Mouse (Mus musculus) hematopoietic stem cell, adult 5-6 weeks (primary cell): ENCODE data around the gene Tnfrsf9. TPM values are rescaled to one million over a fixed set of nuclear protein-coding genes. Genes with fewer than 3 reads are reported as not detected.
"Not testable (repeated sequence)": the region's sequence is repeated elsewhere in the genome, so short reads cannot be mapped to it uniquely, and the experiment has no call there.

ENCODE experiments used
- ATAC-seq, 2 experiments: fragments of 125-278 bp in 1 of 2; replicated peaks in 1 of 2; 2 replicates each; pipeline ENCODE4 v1.8.0; 2016 to 2017; ENCODE audit warnings: inconsistent platforms in 2 of 2, mild to moderate bottlenecking in 2 of 2, moderate number of reproducible peaks in 2 of 2, low read depth in 1 of 2, moderate TSS enrichment in 1 of 2; ENCODE audit not compliant: low FRiP score in 2 of 2, poor library complexity in 2 of 2, severe bottlenecking in 2 of 2, insufficient read depth in 1 of 2, low TSS enrichment in 1 of 2
- total RNA-seq: library from RNA; stranded (forward); fragments of 172-1452, 232-1000 nt; gene quantifications from 2 replicates; pipeline ENCODE4 v1.2.3, GENCODE M21; 2017

Gene Tnfrsf9
- total RNA-seq: 1.3 TPM in 1 of 2 replicates, not detected in the other

DNA sequence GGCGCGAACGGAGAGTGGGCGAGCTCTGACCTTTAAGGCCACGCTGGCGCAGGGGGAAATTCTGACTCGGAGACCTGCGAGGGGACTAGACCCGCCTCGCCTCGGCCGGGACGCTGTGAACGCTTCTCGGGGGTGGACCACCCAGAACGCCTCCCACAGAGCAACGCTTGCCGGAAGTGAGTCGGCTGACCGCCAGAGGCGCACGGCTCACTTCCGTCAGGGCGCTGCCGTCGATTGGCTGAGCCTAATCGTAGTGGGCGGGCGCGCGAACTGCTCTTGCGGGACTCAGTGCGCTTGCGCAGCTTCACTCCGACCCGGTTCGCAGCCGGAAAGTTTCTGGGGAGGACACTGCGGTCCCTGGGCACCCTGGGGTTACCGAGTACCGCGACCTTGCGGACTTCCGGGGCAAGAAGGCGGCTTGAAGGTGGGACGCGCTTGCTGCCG is at the start of gene Tnfrsf9, which contains the start of gene Park7:
TSS of gene Tnfrsf9 (plus strand) at position 273 of the 444 bp plus-strand sequence.
TSS of gene Park7 (minus strand) at position 148 of the 444 bp plus-strand sequence.
- peak; percentile 85 to 89 for ATAC-seq

DNA sequence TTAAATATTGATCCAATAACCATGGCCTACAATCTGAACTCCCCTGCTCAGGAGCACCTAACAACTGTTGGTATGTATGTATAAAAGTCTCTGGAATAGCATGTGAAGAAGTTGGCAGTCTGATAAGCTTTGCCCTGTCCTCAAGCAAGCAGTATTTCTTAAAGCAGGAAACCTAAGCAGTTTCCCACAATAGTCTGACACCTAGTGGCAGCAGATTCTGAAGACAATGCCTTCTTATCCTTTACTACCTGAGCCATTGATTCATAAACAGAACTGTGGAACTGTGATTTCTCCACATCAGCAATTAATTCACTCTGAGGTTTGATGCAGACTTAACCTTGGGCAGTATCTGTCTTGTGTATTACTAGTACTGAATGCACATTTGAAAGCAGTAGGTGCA is 49.0 kb upstream of the Tnfrsf9 start:
- ATAC-seq: 0 out of 4 replicates have a peak, but pooled peaks have one; percentile 21 to 37

DNA sequence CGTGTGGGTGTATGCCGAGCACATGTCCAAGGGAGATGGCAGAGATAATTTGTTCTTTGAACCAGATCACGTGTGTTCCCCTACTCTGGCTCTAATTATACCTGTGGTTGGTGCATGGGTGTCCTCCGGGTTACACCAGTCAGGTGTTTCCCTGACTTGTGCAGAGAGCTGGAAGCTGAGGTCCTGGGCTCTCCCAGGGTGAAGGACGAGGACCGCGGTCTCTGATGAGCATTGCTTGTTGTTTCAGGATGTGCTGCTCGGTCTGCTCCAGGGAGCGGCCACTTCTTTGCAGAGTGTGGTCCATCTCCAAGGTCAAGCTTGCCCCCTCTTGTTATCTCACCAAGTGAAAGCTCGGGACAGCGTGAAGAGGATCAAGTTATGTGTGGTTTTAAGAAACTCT is 48.3 kb upstream of the Tnfrsf9 start:
- ATAC-seq: no peak

DNA sequence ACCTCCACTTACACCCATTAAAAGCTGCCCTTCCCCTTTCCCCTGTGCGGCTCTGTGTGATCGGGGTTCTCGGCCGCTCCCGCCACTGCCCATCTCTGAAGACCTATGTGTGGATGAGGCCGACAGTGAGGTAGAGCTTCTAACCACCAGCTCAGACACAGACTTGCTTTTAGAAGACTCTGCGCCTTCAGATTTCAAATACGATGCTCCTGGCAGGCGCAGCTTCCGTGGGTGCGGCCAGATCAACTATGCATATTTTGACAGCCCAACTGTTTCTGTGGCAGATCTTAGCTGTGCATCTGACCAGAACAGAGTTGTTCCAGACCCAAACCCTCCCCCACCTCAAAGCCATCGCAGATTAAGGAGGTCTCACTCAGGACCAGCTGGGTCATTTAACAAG is 47.9 kb upstream of the Tnfrsf9 start:
- no peak for ATAC-seq

DNA sequence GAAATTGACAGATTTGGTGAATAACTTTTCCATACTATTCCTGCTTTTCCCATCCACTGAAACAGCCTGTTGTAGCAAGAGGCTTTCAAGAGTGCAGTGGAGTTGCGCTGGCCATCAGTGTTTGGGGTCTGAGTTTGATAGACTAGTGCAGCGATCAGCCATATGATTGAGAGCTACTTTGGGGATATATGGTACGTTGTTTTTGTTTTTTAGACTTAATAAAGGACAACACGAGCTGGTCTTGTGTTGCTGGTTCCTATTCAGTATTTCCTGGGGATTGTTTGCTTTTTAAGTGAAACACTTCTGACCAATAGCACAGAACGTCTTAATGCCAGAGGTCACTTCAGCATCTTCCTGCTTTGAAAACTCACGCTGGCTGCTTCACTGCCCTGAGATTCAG is 46.2 kb upstream of the Tnfrsf9 start:
- ATAC-seq: no peak

DNA sequence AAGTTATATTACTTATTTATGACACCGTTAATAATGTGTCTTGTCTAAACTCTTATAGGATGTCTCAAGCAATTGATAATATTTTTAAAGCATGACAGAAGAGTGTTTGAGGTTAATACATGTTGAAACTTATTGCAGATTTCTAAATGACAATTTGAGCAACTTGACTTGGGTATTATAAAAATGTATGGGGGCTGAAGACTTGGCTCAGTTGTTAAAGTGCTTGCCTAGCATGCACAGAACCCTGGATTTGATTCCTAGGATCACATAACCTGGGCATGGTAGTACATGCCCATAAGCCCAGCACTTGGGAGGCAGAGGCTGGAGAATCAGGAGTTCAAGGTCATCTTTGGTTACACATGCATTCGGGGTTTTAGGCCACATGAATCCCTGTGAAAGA is 45.5 kb upstream of the Tnfrsf9 start:
- no peak for ATAC-seq

DNA sequence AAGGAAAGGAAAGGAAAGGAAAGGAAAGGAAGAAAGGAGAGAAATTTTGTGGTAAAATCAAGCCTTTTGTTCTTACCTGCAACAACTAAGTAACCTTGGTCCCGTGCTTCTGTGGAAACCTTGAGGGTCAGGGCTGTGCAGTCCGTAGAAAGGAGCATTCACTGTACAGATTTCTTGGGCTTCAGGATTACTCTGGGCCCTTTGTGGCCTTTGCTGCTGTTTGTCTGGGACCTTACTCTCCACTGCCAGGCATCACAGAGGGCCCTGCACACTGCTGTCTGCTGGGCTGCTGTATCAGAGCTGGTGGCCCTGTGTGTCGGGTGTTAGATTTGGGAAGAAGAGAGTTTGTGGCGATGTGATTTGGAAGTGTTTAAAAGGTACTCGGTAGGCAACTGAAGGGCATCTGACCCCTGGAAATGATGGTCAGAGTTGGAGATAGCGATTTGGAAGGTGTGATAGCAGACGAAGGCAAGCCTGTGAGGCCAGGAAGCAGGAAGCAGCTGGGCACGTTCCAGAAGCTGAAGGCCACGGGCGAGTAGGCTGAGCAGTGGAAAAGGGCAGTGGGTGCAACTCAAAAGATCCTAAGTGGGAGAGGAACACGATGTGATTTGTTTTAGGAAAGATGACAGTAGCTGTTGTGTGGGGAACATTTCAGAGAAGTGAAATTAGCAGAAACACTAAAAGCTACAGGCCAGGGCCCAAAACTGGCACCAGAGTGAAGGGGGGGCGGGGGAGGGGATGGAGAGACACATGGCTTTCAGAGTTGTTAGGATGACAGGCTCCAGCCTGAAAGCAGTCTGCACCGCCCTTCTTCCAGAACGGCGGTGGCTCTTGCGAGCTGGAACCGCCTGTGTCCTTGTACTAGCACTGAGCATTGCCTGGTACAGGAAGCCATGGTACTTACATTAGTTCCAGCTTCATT is 44.8 kb upstream of the Tnfrsf9 start:
- no peak for ATAC-seq

DNA sequence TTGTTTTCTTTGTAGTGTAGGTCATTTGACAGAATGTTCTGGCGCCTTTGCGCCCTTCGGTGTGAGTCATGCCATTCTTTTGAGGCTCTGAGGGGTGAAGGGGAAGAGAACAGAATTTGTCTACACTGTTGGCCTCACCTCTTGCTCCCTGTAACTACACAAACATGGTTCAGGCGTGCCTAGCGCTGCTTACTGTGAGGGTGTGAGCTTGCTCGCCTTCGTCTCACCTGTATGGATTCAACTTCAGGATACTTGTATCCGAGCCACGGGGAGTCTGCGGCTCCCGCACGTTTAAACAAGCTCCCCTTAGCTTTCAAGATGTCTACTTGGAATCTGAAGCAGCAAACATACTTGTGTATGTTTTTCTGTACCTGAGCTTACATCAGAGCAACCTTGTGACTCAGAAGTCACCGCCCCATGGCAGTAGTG is 43.4 kb upstream of the Tnfrsf9 start:
- ATAC-seq: no peak

DNA sequence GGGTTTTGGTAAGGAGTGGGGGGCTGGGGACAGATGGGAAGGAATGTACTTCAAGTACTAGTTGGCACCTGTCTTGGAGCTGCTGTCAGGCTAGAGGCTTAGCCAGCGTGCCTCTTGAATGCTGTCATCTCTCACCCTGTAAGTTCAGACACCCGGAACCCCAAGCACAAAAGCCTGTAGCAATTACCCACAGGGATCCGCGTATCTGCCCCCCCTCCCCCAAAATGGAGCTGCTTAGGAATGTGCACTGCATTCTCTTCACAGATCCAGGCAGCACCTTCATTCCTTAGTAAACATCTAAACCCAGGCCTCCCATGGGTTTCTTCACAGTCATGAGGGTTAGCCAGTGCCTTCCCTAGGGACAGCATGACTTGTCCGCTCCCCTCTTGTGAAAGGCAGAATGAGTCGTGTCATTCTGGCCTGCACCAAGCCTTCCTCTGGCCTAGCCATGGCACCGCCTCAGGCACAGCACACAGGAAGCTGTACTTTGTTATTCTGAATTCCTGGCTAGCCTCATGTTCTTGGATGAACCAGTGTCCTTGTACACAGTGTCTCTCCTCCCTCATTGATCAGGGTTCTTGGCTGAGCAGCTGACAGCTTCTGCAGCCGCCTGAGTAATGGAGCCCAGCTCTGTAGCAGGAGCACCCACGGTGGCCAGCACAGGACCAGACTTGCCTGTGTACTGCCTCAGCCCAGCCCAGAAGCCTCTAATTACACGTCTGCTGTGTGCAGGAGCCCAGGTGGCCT is 42.8 kb upstream of the Tnfrsf9 start:
- ATAC-seq: no peak

DNA sequence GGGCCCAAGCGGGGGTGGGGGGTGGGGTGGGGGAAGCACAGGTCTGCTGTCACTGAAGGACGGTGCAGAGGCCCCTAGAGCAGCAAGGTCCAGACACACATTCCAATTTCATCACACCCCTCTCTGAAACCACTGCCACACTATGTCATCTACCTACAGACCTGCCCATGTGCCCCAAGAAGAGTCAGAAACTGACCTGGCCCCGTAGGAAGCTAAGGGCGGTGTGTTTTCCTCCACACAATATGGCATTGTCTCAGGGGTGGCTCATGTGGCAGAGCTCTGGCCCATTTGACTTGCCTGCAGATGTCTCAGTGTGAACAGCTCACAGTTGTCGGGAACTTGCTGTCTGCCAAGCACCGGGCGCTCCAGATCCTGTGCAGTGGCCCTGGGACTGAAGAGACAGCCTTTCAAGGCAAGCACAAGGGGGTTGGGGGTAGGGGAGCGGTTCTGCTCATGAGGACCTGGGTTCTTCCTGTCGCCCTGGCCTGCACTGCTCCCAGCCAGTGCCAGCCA is 42.2 kb upstream of the Tnfrsf9 start:
- no peak for ATAC-seq

DNA sequence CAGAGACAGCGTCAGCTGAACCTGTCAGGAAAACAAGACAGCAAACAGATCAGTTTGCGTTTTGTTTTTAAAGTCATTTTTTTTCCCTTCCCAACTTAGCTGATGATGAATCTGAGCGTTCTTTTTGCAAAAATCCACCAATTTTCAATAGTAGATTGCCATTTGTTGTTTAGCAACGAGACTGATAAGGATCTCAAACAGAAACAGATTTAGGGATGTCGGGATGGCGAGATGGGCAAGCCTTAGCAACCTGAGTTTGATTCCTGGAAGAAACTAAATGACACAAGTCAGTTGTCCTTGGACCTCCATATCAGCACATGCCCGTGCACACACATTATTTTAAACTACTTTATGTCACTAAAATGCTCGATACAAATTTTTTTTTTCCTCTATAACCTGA is 41.7 kb upstream of the Tnfrsf9 start:
- ATAC-seq: no peak

DNA sequence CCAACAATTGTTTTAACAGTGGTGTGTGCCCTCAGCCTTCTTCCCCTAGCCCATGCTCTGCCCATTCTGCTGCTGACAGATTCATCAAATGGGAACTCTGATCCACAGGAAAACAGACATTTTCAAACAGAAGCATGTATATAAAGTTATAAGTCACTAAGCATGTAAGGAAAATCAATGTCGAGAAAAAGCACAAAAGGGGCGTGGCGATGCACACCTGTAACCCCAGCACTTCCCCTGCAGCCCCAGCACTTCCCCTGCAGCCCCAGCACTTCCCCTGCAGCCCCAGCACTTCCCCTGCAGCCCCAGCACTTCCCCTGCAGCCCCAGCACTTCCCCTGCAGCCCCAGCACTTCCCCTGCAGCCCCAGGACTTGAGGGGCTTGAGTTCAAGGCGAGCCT is 39.9 kb upstream of the Tnfrsf9 start:
- ATAC-seq: not testable (repeated sequence)

DNA sequence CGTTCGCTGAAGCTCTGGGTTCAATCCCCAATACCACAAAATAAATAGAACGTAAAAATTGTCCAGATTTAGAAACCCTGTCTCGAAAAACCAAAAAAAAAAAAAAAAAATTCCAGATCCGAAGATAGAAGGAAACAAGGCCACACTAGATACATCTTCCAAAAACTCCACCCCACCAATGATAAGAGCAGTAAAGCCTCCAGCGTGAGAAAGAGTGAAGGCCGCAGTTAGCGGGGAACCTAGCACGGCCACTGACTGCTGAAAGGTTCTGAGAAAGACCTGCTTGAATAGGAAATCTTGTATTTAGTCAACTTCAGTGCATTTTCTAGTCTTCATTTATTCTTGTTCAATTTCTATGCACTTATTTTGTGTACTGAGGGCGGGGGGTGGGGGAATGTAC is 39.0 kb upstream of the Tnfrsf9 start:
- no peak for ATAC-seq

DNA sequence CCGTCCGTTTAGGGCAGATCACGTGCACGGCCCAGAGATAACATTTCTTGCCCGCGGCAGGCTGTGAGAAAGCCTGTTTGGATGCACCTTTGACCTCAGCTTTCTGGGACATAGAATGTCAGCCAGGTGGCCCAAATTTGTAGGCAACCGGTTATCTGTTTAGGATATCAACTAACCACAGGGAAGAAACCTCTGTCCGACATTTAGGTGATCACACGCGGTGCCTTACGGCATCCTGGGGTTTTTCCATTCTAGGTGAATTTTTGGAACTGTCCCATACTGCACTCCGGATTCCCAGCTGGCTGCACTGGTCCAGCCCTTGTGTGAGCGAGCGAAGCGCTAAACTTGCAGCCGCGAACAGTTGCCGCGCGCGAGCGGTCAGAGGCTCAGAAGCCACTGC is 34.7 kb upstream of the Tnfrsf9 start:
- no peak for ATAC-seq

DNA sequence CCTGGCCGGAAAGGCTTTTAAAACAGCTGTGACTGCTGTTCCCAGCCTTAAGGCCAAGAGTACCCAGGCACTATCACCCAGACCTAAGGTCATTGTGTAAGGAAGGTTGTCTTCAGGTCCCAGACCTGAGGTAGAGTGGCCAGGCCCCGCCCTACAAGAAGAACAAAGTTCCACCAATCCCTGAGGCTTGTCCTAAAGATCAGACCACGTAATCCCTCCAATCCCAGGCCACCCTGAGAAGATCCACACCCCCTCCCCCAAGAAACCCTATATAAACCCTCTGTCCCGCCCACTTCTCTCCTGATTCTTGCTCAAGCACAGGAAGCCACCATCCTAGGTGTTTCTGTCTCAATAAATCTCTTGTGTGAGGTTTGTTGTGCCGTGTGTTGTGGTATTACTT is 34.0 kb upstream of the Tnfrsf9 start:
- ATAC-seq: no peak

DNA sequence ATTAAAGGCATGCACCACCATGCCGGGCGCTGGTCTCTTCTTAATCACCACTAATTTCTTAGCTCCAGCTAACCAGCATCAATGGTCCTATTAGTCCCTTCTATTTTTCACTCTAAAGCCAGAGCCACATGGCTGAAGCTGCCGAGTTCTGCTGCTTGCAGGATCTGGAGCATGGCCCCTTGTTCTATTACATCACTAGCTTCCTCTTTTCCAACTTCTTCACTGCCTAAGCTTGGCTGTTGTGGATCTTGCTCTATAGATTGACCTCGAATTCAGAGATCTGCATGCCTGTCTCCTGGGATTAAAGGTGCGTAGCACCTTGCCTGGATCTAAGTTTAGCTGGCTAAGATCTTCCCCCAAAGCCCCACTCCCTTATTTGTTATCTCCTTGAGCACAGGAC is 31.7 kb upstream of the Tnfrsf9 start:
- no peak for ATAC-seq

DNA sequence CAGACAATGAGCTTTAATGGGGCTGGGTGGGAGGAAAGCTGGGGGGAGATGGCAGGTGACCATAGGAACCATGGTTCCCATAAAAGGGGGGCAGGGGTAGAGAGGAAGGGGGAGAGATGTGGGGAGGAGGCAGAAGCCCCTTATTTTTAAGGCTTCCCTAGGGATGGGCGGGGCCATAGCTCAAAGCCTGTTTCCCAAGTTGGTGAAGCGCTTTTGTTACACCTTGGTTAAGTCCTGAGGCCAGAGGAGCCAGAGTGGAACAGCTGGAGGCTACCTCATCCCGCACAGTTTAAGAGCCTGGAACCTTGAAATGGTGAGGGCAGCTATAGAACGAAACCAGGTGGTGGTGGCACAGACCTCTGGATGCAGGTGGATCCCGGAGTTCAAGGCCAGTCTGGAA is 26.5 kb upstream of the Tnfrsf9 start:
- ATAC-seq: no peak

DNA sequence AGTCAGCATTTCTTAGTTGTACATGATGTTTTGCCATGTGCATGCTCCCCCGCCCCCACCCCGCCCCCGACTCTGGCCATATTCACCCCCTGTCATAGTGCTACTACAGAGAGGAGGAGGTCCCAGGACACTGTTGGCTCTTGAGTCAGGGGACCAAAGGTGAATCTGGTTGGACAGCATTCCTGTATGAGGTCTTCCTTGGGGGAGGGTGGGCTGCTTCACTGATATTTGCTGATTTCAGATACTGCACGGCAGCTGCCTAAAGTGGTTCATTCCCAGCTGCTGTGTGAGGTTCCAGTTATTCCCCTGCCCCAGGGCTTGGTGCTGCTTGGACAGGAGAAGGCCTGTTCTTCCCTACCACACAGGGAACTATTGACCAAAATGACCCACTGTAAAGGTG is 25.9 kb upstream of the Tnfrsf9 start:
- no peak for ATAC-seq
